Mouse (Mus musculus): ENCODE data around the gene Tmco1. TPM values are rescaled to one million over a fixed set of nuclear protein-coding genes. Genes with fewer than 3 reads are reported as not detected.
A peak's percentile ranks its signal among the peaks of the same experiment; 100 is the strongest.

Gene Tmco1
- total and polyA plus RNA-seq, 3 experiments = 110 to 128 TPM; not detected in 1

DNA sequence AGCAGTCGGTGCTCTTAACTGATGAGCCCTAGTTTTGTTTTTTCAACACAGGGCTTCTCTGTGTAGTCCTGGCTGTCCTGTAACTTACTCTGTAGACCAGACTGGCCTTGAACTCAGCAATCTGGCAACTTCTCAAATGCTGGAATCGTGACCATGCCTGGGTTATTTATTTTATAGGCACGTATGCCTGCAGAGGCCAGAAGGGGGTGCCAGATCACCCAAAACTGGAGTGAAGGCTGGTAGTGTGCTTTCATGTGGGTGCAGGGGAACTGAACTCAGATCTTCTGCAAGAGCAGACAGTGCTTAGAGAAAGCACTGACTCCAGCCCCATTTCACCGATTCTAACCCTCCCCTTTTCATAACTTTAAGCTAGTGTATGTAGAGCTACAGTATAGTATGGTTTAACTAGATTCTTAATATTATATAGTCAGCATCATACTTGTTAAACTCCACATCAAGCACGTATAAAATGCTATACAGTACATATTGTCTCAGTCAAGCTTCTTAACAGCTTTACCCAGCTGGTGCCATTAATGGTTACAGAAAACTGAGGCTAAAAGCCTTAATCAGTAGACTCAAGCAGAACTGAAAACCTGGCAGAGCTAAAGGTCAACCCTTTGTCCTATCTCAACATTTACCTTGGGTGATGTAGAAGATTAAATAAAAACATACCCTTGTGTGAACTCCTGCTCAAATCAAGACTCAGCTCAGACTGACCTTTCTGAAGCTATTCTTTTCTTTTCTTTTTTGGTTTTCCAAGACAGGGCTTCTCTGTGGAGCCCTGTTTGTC, 1.5 kb upstream of the Tmco1 start:
- peaks cover 23% of the 10 kb centered on the region for H3K79me2 ChIP-seq (ENCODE audit: control insufficient read depth, insufficient read depth, low read length, poor library complexity)
- no peaks in the 10 kb centered on the region for H3K9me3 ChIP-seq (replicated peaks; ENCODE audit: insufficient read depth, low read length)
- TF ChIP-seq CTCF (IDR thresholded peaks at IDR 0.05 in 2 of 3, conservative IDR thresholded peaks at IDR 0.05 in 1 of 3; ENCODE audit: control insufficient read depth in 1 of 3, insufficient read depth in 1 of 3, low read depth in 2 of 3, low read length in 3 of 3, poor library complexity in 1 of 3, severe bottlenecking in 1 of 3) (peak; percentile 55 to 79 (median 64); a peak in 5 of 6 replicates), RAD21 (IDR thresholded peaks at IDR 0.05; ENCODE audit: low read depth, low read length) (peak; percentile 40), MAZ (IDR thresholded peaks at IDR 0.05; ENCODE audit: low read depth, low read length) (no peak), ETS1 (IDR thresholded peaks at IDR 0.05; ENCODE audit: low read depth, low read length) (no peak), JUND (IDR thresholded peaks at IDR 0.05; ENCODE audit: low read depth, low read length) (no peak), SMC3 (IDR thresholded peaks at IDR 0.05; ENCODE audit: low read depth, low read length) (peak; percentile 50), CHD2 (IDR thresholded peaks at IDR 0.05; ENCODE audit: low read length) (no peak), GABPA (IDR thresholded peaks at IDR 0.05; ENCODE audit: low read depth, low read length) (no peak), USF2 (IDR thresholded peaks at IDR 0.05; ENCODE audit: borderline replicate concordance in 1 of 2, insufficient read depth in 1 of 2, low read depth in 1 of 2, low read length in 2 of 2) (no peak), ZNF384 (IDR thresholded peaks at IDR 0.05; ENCODE audit: low read depth, low read length) (no peak), CHD1 (IDR thresholded peaks at IDR 0.05; ENCODE audit: low read depth, low read length) (no peak)
- DNase-seq (ENCODE audit: low read depth, low spot score) = peak; percentile 85
- peaks cover 0 to 12% of the 10 kb centered on the region in 2 experiments; a peak in 3 of 4 replicates for H3K4me1 ChIP-seq (ENCODE audit: control insufficient read depth in 1 of 2, insufficient read depth in 2 of 2, low read length in 2 of 2)
- H3K9ac ChIP-seq (ENCODE audit: control insufficient read depth, low read depth, low read length, poor library complexity, severe bottlenecking) = 0 out of 2 replicates have a peak overlapping the region, but pooled peaks have one; percentile 31
- peaks cover 0 to 27% of the 10 kb centered on the region in 2 experiments; a peak in 3 of 4 replicates for H3K36me3 ChIP-seq (ENCODE audit: control insufficient read depth in 1 of 2, insufficient read depth in 2 of 2, low read length in 2 of 2)
- H3K4me3 ChIP-seq (ENCODE audit: control insufficient read depth in 1 of 2, insufficient read depth in 1 of 2, low read depth in 2 of 2, low read length in 2 of 2) = no peak overlapping the region
- peaks cover 0 to 2% of the 10 kb centered on the region in 2 experiments; a peak in 2 of 4 replicates for H3K27me3 ChIP-seq (ENCODE audit: control insufficient read depth in 1 of 2, insufficient read depth in 2 of 2, low read length in 2 of 2)
- no peak overlapping the region for H3K27ac ChIP-seq (ENCODE audit: control insufficient read depth, low read depth, low read length)

DNA sequence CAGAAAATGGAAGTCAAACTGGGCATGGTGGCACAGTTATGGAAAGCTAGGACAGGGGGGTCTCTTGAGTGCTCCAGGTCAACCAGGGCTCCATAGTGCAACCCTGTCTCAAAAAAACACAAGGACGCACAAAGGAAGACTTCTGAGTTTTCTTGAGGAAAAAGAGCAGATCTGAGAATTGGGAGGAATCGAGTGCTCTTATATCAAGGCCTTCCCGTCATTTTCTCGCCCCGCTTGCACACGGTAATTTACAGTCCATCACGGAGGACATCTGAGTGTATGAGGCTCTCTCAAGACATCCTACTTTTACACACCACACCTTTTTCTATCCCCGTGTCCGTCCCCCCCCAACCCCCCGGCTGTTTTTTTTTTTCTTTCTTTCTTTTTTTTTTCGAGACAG, 504 bp upstream of the Tmco1 start:
- H3K4me3 ChIP-seq (ENCODE audit: control insufficient read depth in 1 of 2, insufficient read depth in 1 of 2, low read depth in 2 of 2, low read length in 2 of 2) = peak overlapping the region; percentile 57 to 61
- TF ChIP-seq MAFK (IDR thresholded peaks at IDR 0.05; ENCODE audit: borderline replicate concordance, low read depth, low read length) = no peak
- TF ChIP-seq USF1 (IDR thresholded peaks at IDR 0.05; ENCODE audit: low read depth, low read length) = no peak
- TF ChIP-seq BHLHE40 (IDR thresholded peaks at IDR 0.05; ENCODE audit: borderline replicate concordance, low read depth, low read length) = no peak
- no peak for TF ChIP-seq E2F4 (IDR thresholded peaks at IDR 0.05; ENCODE audit: borderline replicate concordance, low read depth, low read length)
- no peak for TF ChIP-seq MAZ (IDR thresholded peaks at IDR 0.05; ENCODE audit: low read depth, low read length)
- no peak for TF ChIP-seq GATA1 (IDR thresholded peaks at IDR 0.05; ENCODE audit: low read depth, low read length)
- TF ChIP-seq TBP (IDR thresholded peaks at IDR 0.05; ENCODE audit: low read depth, low read length) = no peak
- TF ChIP-seq CHD1 (IDR thresholded peaks at IDR 0.05; ENCODE audit: low read depth, low read length) = no peak
- H3K27me3 ChIP-seq (ENCODE audit: control insufficient read depth in 1 of 2, insufficient read depth in 2 of 2, low read length in 2 of 2) = peaks cover 0 to 2% of the 10 kb centered on the region in 2 experiments; a peak in 2 of 4 replicates
- peak overlapping the region; percentile 83 for H3K9ac ChIP-seq (ENCODE audit: control insufficient read depth, low read depth, low read length, poor library complexity, severe bottlenecking)
- peaks cover 0 to 33% of the 10 kb centered on the region in 2 experiments; a peak in 3 of 4 replicates for H3K36me3 ChIP-seq (ENCODE audit: control insufficient read depth in 1 of 2, insufficient read depth in 2 of 2, low read length in 2 of 2)
- peak; percentile 64 for DNase-seq (ENCODE audit: low read depth, low spot score)
- H3K27ac ChIP-seq (ENCODE audit: control insufficient read depth, low read depth, low read length) = peak overlapping the region; percentile 59
- peaks cover 24% of the 10 kb centered on the region for H3K79me2 ChIP-seq (ENCODE audit: control insufficient read depth, insufficient read depth, low read length, poor library complexity)
- peaks cover 7 to 17% of the 10 kb centered on the region in 2 experiments for H3K4me1 ChIP-seq (ENCODE audit: control insufficient read depth in 1 of 2, insufficient read depth in 2 of 2, low read length in 2 of 2)
- no peaks in the 10 kb centered on the region for H3K9me3 ChIP-seq (replicated peaks; ENCODE audit: insufficient read depth, low read length)
